Mouse (Mus musculus): Measurements from ENCODE around the gene Man1c1. TPM values are rescaled to one million over a fixed set of nuclear protein-coding genes. Genes with fewer than 3 reads are reported as not detected.

The Man1c1 gene
- polyA plus RNA-seq, 1 experiment: 93.7 TPM

DNA sequence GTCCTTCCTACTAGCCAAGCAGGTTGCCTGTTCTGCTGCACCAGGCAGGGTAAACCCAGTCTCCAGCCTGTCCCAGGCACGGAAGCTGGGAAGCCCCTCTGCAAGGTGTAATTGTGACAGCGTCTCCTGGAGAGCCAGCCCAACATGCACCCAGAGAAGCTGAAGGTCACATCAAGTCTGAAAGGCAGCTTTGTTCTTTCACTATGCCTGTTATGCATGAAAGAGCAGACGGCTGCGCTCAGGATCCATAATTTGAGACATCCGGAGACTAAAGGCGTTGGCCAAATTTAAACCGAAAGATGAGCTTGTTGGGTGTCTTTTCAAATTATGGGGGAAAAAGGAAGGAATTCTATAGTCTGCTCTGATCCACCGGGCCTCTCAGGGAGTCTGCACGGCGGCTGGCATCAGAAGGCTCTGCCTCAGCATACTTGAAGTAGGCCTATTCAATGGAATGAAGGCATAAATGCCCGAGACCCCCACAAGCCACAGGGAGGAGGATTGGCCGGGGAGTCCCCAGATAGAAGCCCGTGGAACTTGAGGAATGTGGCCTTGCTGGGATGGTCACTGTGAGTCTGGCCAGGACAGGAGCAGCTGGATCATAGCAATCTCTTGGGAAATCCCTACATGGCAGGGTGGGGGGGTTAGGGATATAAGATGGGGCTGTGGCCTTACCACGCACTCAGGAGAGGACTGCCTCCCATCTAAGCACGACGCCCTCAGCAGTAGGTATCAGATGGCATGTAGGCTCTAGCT is 40.0 kb upstream of the Man1c1 start:
- H3K4me3 ChIP-seq (ENCODE audit: insufficient read depth, low read length): no peak overlapping the region
- no peak for TF ChIP-seq POLR2A (IDR thresholded peaks at IDR 0.05; ENCODE audit: borderline replicate concordance, low read depth, low read length)
- peaks cover 2% of the 10 kb centered on the region; the same call in 1 of the 2 replicates for H3K4me1 ChIP-seq (ENCODE audit: control insufficient read depth, insufficient read depth, low read length)
- H3K27ac ChIP-seq (ENCODE audit: insufficient read depth, low read depth, low read length): no peak overlapping the region

DNA sequence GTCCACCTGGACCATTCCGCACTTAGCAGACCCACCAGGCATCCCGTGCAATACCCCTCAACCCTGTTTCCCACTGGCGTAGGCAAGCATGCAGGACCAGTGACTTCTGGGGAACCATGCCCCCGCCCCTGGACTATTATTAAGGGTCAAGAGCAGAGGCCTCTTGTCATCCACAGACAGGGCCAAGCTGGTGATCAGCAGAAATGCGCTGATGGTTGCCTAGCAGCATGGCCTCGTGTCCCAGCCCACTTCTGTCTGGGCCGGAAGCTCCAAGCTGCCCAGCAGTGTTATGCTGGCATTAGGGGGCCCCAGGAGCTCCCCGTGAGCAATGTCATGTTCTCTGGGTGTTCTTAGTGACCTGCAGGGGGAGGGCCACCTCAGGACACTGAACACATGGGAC is 37.9 kb upstream of the Man1c1 start:
- Histone ChIP-seq H3K4me1 (ENCODE audit: control insufficient read depth, insufficient read depth, low read length) (peaks cover 2% of the 10 kb centered on the region; the same call in 1 of the 2 replicates), H3K4me3 (ENCODE audit: insufficient read depth, low read length) (no peak overlapping the region), H3K27ac (ENCODE audit: insufficient read depth, low read depth, low read length) (no peak overlapping the region)
- TF ChIP-seq POLR2A (IDR thresholded peaks at IDR 0.05; ENCODE audit: borderline replicate concordance, low read depth, low read length) (no peak), CTCF (IDR thresholded peaks at IDR 0.05; ENCODE audit: low read depth, low read length) (no peak)

DNA sequence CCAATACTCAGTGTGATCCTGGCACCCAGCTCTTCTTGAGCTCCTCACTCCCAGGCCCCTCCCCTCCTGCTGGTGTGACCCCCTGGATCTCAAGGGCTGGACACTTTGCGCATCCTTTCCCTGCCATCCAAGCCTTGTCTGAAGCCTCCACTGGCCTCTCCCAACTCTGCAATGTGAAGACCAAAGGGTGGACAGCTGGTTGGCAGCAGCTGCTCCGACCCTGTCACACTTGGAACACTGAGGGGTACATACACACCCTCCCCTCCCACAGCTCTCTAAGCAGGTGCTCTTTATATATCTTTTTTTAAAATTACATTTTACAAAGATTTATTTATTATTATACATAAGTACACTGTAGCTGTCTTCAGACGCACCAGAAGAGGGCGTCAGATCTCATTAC is 36.1 kb upstream of the Man1c1 start:
- Histone ChIP-seq H3K27ac (ENCODE audit: insufficient read depth, low read depth, low read length) (no peak overlapping the region), H3K4me1 (ENCODE audit: control insufficient read depth, insufficient read depth, low read length) (0 out of 2 replicates have a peak, but pooled peaks cover 2% of the 10 kb centered on the region), H3K4me3 (ENCODE audit: insufficient read depth, low read length) (no peak overlapping the region)
- no peak for TF ChIP-seq CTCF (IDR thresholded peaks at IDR 0.05; ENCODE audit: low read depth, low read length)
- TF ChIP-seq POLR2A (IDR thresholded peaks at IDR 0.05; ENCODE audit: borderline replicate concordance, low read depth, low read length): no peak

DNA sequence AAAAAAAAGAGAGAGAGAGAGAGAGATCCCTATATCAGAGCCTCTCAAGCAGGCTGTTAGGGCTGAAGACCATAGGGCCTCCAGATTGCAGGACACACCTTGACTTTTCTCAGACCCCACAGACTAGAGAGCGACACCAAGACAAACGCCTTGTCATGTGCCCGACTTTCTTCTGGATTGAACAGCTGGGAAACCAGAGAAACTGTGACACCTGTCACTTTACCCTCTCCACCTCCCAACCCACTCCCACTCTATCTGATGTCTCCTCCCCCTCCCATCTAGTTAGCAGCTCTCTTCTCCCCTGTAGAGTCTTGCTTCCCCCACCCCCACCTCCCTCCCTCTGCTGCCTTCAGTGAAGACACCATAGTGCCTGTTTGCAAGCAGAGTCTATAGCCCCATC is 35.4 kb upstream of the Man1c1 start:
- Histone ChIP-seq H3K27ac (ENCODE audit: insufficient read depth, low read depth, low read length) (no peak overlapping the region), H3K4me3 (ENCODE audit: insufficient read depth, low read length) (no peak overlapping the region), H3K4me1 (ENCODE audit: control insufficient read depth, insufficient read depth, low read length) (peaks cover 4% of the 10 kb centered on the region)
- TF ChIP-seq POLR2A (IDR thresholded peaks at IDR 0.05; ENCODE audit: borderline replicate concordance, low read depth, low read length) (no peak), CTCF (IDR thresholded peaks at IDR 0.05; ENCODE audit: low read depth, low read length) (no peak)

DNA sequence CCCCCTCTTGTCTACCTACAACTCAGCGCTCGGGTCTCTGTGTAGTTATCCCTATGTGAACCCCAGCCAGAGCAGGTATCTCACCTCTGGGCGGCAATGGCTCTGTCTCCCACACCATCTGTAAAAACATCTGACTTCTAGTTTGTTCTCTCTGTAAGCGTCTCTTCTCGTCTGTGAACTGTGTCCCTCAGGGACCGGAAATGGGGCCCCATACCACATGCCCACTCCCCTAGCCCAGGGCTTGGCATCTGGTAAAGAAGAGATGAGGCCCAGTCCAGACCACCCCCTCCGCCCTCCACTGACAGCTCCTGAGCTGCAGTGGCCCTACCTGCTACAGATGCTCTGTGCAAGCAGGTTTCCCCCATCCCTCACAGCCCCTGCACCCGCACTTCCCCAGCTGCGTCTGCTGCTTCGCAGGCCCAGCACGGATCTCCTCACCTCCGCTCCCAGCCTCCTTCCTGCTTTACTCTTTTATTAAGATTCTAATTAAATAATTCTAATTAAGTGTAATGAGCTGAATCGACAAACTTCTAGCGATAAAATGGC is 33.3 kb upstream of the Man1c1 start:
- H3K27ac ChIP-seq (ENCODE audit: insufficient read depth, low read depth, low read length): no peak overlapping the region
- peaks cover 15% of the 10 kb centered on the region for H3K4me1 ChIP-seq (ENCODE audit: control insufficient read depth, insufficient read depth, low read length)
- TF ChIP-seq POLR2A (IDR thresholded peaks at IDR 0.05; ENCODE audit: borderline replicate concordance, low read depth, low read length): no peak
- TF ChIP-seq CTCF (IDR thresholded peaks at IDR 0.05; ENCODE audit: low read depth, low read length): no peak
- H3K4me3 ChIP-seq (ENCODE audit: insufficient read depth, low read length): no peak overlapping the region

DNA sequence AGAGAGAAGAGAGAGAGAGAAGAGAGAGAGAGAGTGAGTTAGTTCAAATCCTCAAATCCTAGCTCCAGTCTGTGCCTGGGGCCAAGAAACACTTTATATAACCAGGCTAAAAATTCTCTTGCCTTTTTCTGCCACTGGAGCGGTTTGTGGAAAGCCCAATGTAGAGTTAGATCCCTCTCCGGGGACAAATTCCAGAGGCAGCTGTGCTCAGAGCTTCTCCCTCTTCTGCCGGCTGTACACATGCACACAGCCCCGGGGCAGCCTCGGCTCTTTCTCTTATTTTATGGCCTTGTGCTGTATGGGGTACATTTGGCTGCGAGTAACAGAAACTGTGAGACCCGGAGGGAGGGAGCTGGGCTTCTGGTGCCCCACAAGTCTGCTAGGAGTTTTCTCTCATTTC is 32.1 kb upstream of the Man1c1 start:
- H3K4me3 ChIP-seq (ENCODE audit: insufficient read depth, low read length): no peak overlapping the region
- no peak overlapping the region for H3K27ac ChIP-seq (ENCODE audit: insufficient read depth, low read depth, low read length)
- peaks cover 25% of the 10 kb centered on the region for H3K4me1 ChIP-seq (ENCODE audit: control insufficient read depth, insufficient read depth, low read length)
- TF ChIP-seq CTCF (IDR thresholded peaks at IDR 0.05; ENCODE audit: low read depth, low read length): no peak
- TF ChIP-seq POLR2A (IDR thresholded peaks at IDR 0.05; ENCODE audit: borderline replicate concordance, low read depth, low read length): no peak

DNA sequence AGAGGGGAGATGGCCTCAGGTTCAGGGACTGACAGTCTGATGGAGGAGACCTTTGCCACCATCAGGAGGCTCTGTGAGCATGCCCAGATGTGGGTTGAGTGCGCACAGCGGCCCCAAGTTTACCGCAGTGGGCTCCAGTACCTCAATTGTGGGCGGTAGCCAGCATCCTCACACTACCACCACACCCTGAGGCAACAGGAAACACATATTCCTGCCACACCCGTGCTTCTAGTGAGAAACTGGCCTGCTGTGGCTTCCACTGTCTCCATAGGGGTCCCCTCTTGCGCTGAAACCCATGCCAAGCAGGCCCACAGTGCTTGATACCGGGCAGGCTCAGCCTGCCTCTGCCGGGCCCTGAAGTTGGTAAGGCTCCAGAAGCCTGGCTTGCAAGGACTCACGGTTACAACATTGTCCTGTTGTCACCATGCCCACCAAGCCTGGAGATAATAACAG is 30.6 kb upstream of the Man1c1 start:
- H3K4me1 ChIP-seq (ENCODE audit: control insufficient read depth, insufficient read depth, low read length): peaks cover 37% of the 10 kb centered on the region
- no peak overlapping the region for H3K4me3 ChIP-seq (ENCODE audit: insufficient read depth, low read length)
- no peak overlapping the region; the same call in 1 of the 2 replicates for H3K27ac ChIP-seq (ENCODE audit: insufficient read depth, low read depth, low read length)
- TF ChIP-seq CTCF (IDR thresholded peaks at IDR 0.05; ENCODE audit: low read depth, low read length): no peak

DNA sequence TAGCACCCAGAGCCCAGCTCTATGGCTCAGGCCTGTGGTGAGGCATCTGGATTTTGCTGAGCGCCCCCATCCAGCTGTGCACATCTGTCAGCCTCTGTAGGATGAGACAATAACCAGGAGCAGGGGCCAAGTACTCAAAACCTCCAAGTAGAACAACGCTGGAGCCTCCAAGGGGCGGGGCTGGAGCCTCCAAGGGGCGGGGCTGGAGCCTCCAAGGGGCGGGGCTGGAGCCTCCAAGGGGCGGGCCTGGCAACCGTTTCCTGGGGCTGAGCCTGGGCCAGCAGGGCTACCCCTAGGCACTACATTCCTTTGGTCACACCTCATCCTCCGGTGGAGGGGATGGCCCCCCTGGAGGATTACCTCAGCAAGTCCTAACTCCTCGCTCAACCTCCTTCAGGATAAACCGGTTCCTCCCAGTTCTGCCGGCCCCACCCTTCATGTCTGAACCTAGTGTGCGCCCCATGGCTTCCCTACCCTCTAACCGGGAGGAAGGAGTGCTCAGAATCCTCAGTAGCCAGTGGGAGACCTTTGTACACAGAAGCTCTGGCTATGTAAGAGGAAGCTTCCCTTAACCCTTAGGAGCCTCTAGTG is 30.0 kb upstream of the Man1c1 start:
- no peak for TF ChIP-seq POLR2A (IDR thresholded peaks at IDR 0.05; ENCODE audit: borderline replicate concordance, low read depth, low read length)
- TF ChIP-seq CTCF (IDR thresholded peaks at IDR 0.05; ENCODE audit: low read depth, low read length): no peak
- Histone ChIP-seq H3K27ac (ENCODE audit: insufficient read depth, low read depth, low read length) (peak overlapping the region; percentile 36), H3K4me1 (ENCODE audit: control insufficient read depth, insufficient read depth, low read length) (peaks cover 42% of the 10 kb centered on the region), H3K4me3 (ENCODE audit: insufficient read depth, low read length) (peak overlapping the region; percentile 20; the same call in 1 of the 2 replicates)

DNA sequence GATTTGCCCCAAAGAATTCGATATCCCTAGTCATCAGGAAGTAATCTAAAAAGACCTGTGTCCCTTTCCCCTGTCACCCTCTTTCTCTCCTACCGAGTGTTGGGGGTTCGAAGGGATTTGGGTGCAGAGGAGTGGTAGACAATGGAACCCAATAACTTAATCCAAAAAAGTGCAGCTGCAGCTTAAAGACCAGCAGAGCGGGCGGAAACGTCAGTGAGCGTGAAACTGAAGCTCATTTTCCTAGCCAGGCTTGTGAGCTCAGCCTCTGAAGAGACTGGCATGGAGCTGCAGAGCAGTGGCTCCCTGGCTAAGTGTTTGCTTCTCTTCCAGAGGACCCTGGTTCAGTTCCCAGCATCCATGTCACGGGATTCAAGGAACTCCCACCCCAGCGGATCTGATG is 29.3 kb upstream of the Man1c1 start:
- TF ChIP-seq POLR2A (IDR thresholded peaks at IDR 0.05; ENCODE audit: borderline replicate concordance, low read depth, low read length): no peak
- no peak for TF ChIP-seq CTCF (IDR thresholded peaks at IDR 0.05; ENCODE audit: low read depth, low read length)
- H3K27ac ChIP-seq (ENCODE audit: insufficient read depth, low read depth, low read length): no peak overlapping the region

DNA sequence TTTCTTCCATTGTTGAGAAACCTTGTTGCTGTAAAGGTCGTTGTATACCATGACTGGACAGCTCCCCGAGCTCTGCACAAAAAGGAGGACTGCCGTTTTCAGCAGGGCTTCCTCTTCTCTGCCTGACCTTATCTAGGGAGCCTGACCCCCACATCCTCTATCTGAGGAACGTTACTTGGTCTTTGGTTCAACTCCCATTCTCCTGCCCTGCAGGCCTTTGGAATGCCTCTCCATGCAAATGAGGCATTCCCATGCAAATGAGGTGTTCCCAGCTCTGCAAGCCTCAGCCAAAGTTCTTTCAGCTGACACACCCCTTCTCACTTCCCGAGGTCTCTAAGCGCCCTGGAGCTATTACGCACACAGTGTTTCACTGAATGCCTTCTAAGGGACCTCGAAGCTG is 26.0 kb upstream of the Man1c1 start:
- TF ChIP-seq CTCF (IDR thresholded peaks at IDR 0.05; ENCODE audit: low read depth, low read length): no peak
- TF ChIP-seq POLR2A (IDR thresholded peaks at IDR 0.05; ENCODE audit: borderline replicate concordance, low read depth, low read length): no peak
- H3K4me1 ChIP-seq (ENCODE audit: control insufficient read depth, insufficient read depth, low read length): peaks cover 54% of the 10 kb centered on the region

More for the DNA sequence above, 29.3 kb upstream of the Man1c1 start:
- peaks cover 48% of the 10 kb centered on the region for H3K4me1 ChIP-seq (ENCODE audit: control insufficient read depth, insufficient read depth, low read length)
- no peak overlapping the region for H3K4me3 ChIP-seq (ENCODE audit: insufficient read depth, low read length)

More for the DNA sequence above, 26.0 kb upstream of the Man1c1 start:
- no peak overlapping the region for H3K4me3 ChIP-seq (ENCODE audit: insufficient read depth, low read length)
- H3K27ac ChIP-seq (ENCODE audit: insufficient read depth, low read depth, low read length): peak overlapping the region; percentile 14

Measured in bone marrow macrophage, adult 2 months (primary cell).